Mouse (Mus musculus): ENCODE measurements at regions not wholly inside any gene's neighbourhood (a gene's known extent, or its start where the extent isn't known, plus 50 kb on each side); places are given as distances from the start of the nearest gene placed in this dataset.

DNA sequence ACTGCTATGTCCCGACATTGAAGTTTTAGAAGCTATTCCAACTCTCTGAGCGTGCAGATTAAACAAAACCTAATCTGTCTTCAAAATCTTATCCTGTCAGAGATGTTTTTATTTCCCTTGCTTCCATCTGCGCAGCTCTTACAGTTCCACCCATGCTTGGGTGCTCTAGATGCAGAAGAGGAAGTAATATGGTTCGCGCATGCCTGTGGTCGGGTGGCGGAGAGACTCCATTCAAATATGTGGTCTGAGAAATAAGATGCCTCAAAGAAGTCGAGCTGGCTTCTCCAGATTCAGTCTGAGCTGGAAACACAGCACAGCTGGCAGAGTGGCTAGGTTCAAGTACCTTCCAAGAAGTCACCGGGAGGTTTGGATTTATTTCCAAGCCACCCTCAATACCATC lies 167.5 kb downstream of the Faxc start:
- TF ChIP-seq CTCF (IDR thresholded peaks at IDR 0.05; ENCODE audit: low read depth) = no peak
- TF ChIP-seq EP300 (optimal IDR thresholded peaks at IDR 0.05) = no peak
